Mouse (Mus musculus) spleen, adult 2 months (tissue): ENCODE results near the gene Kmt2d. TPM values are rescaled to one million over a fixed set of nuclear protein-coding genes. Genes with fewer than 3 reads are reported as not detected.

ENCODE experiments used
- DNase-seq, 2 experiments: peaks; one replicate each; pipeline versions ENCODE4 v3.0.0 to v3.0.0-alpha.2; 2012 to 2021; ENCODE audit warnings: low spot score in 2 of 2, low read depth in 1 of 2
- H3K27ac ChIP-seq: fragments of 200-500 bp; 2 replicates; pipeline ENCODE4 v1.5.1; 2012; ENCODE audit warnings: low read length, inconsistent platforms; ENCODE audit not compliant: insufficient read depth
- H3K27me3 ChIP-seq: fragments of 200-500 bp; 2 replicates; pipeline ENCODE4 v1.6.1; 2012; ENCODE audit warnings: mild to moderate bottlenecking, moderate library complexity, low read length, inconsistent platforms; ENCODE audit not compliant: control insufficient read depth, insufficient read depth
- H3K36me3 ChIP-seq: fragments of 200-500 bp; 2 replicates; pipeline ENCODE4 v1.6.1; 2012; ENCODE audit warnings: mild to moderate bottlenecking, low read length, inconsistent platforms; ENCODE audit not compliant: control insufficient read depth, insufficient read depth
- H3K4me1 ChIP-seq: fragments of 200-500 bp; 2 replicates; pipeline ENCODE4 v1.6.1; 2011; ENCODE audit warnings: inconsistent platforms; ENCODE audit not compliant: control insufficient read depth, insufficient read depth, insufficient read length
- H3K4me3 ChIP-seq: fragments of 200-500 bp; 2 replicates; pipeline ENCODE4 v1.5.1; 2011; ENCODE audit warnings: mild to moderate bottlenecking, inconsistent platforms; ENCODE audit not compliant: insufficient read depth, insufficient read length; ENCODE audit errors: extremely low read depth
- CTCF ChIP-seq: fragments of 200-500 bp; IDR thresholded peaks from 2 replicates; pipeline ENCODE4 v1.5.1; 2011; ENCODE audit warnings: mild to moderate bottlenecking, inconsistent platforms; ENCODE audit not compliant: insufficient read depth, insufficient read length, insufficient replicate concordance; ENCODE audit errors: extremely low read depth
- POLR2A ChIP-seq: fragments of 200-500 bp; IDR thresholded peaks from 2 replicates; pipeline ENCODE4 v1.6.1; 2011; ENCODE audit warnings: low read depth, low read length, inconsistent platforms
- WGBS: fragments of 180-500 bp; shearing (Covaris S2); methylation state at CpG from one replicate; pipeline ENCODE4 v1.1.7; 2018; 5-methylcytosine and 5-hydroxymethylcytosine counted together
- polyA plus RNA-seq: library from polyadenylated mRNA; depleted of rRNA; stranded (reverse); fragments of >200 nt; gene quantifications from 2 replicates; pipeline ENCODE4 v1.2.3, GENCODE M21; 2012

The Kmt2d gene
- polyA plus RNA-seq, 1 experiment = 58.7 TPM

- Histone ChIP-seq H3K27me3 (peaks cover 35% of the 10 kb centered on the region), H3K4me3 (peak overlapping the region; percentile 8; the same call in 1 of the 2 replicates), H3K4me1 (peaks cover 26% of the 10 kb centered on the region), H3K36me3 (peaks cover 3% of the 10 kb centered on the region), H3K27ac (no peak overlapping the region)
- TF ChIP-seq POLR2A = no peak
- no peak for TF ChIP-seq CTCF
- DNase-seq = no peak
- WGBS = 5% methylated on average over 58 of the region's 58 CpGs
Observed at GRCm38 (mm10) chr15:98806809-98807770, 63.9 kb downstream of the Kmt2d start.

- H3K27me3 ChIP-seq = peaks cover 35% of the 10 kb centered on the region
- WGBS = 36% methylated on average over 30 of the region's 30 CpGs
Observed at GRCm38 (mm10) chr15:98806071-98806808, 64.8 kb downstream of the Kmt2d start.

GRCm38 (mm10) chr15:98805324-98806040 lies 65.5 kb downstream of the Kmt2d start:
- no peak overlapping the region for H3K27ac ChIP-seq
- H3K36me3 ChIP-seq = no peaks in the 10 kb centered on the region
- TF ChIP-seq POLR2A = no peak
- peak; percentile 22; the same call in 1 of the 2 replicates for TF ChIP-seq CTCF
- DNase-seq = peak in 1 of 2 experiments; percentile 24
- peak overlapping the region; percentile 26; the same call in 1 of the 2 replicates for H3K4me3 ChIP-seq
- H3K27me3 ChIP-seq = peaks cover 35% of the 10 kb centered on the region
- 5% methylated on average over 64 of the region's 64 CpGs for WGBS
- peaks cover 26% of the 10 kb centered on the region for H3K4me1 ChIP-seq

More at GRCm38 (mm10) chr15:98806071-98806808, 64.8 kb downstream of the Kmt2d start:
- no peak for TF ChIP-seq CTCF
- no peak for TF ChIP-seq POLR2A
- H3K4me3 ChIP-seq = no peak overlapping the region
- H3K4me1 ChIP-seq = peaks cover 26% of the 10 kb centered on the region
- H3K27ac ChIP-seq = no peak overlapping the region
- H3K36me3 ChIP-seq = peaks cover 3% of the 10 kb centered on the region
- DNase-seq = no peak

- WGBS = under 1% methylated on average over 32 of the region's 32 CpGs
- DNase-seq = peak in 1 of 2 experiments; percentile 65
- Histone ChIP-seq H3K27me3 (peaks cover 34% of the 10 kb centered on the region), H3K36me3 (no peaks in the 10 kb centered on the region), H3K4me1 (peaks cover 26% of the 10 kb centered on the region), H3K27ac (no peak overlapping the region), H3K4me3 (no peak overlapping the region)
- TF ChIP-seq POLR2A (no peak), CTCF (peak; percentile 86)
Observed at GRCm38 (mm10) chr15:98804054-98804453, 67.0 kb downstream of the Kmt2d start.

GRCm38 (mm10) chr15:98802926-98803325 lies 68.1 kb downstream of the Kmt2d start:
- Histone ChIP-seq H3K27ac (no peak overlapping the region), H3K4me3 (no peak overlapping the region), H3K4me1 (peaks cover 16% of the 10 kb centered on the region), H3K36me3 (no peaks in the 10 kb centered on the region), H3K27me3 (peaks cover 30% of the 10 kb centered on the region)
- WGBS = 24% methylated on average over 8 of the region's 8 CpGs
- DNase-seq = no peak
- no peak for TF ChIP-seq POLR2A
- no peak for TF ChIP-seq CTCF

GRCm38 (mm10) chr15:98799396-98799795 lies 71.6 kb downstream of the Kmt2d start:
- TF ChIP-seq POLR2A (no peak), CTCF (peak; percentile 83; the same call in 1 of the 2 replicates)
- H3K27ac ChIP-seq = no peak overlapping the region
- peak in 1 of 2 experiments; percentile 68 for DNase-seq
- no peaks in the 10 kb centered on the region for H3K36me3 ChIP-seq
- WGBS = 13% methylated on average over 12 of the region's 12 CpGs
- H3K27me3 ChIP-seq = peaks cover 11% of the 10 kb centered on the region
- no peak overlapping the region for H3K4me3 ChIP-seq
- H3K4me1 ChIP-seq = no peaks in the 10 kb centered on the region
